Mouse (Mus musculus) forebrain, postnatal 0 days (tissue): ENCODE data around the gene Sh3bp4. TPM values are rescaled to one million over a fixed set of nuclear protein-coding genes. Genes with fewer than 3 reads are reported as not detected.

Source experiments
- ATAC-seq: fragments of 200-750 bp; cut with Nextera tagmentation; 2 replicates; pipeline ENCODE4 v1.8.0; 2017; ENCODE audit warnings: mild to moderate bottlenecking, moderate library complexity
- DNase-seq: peaks from one replicate; pipeline ENCODE4 v3.0.0-alpha.2; 2015
- H3K27ac ChIP-seq: fragments of 300-500 bp; sonication (generic); 2 replicates; pipeline ENCODE4 v1.5.1; 2014; ENCODE audit warnings: low read depth, mild to moderate bottlenecking, antibody characterized with exemption, low read length, moderate library complexity, mixed read lengths
- H3K27me3 ChIP-seq: fragments of 300-500 bp; sonication (generic); 2 replicates; pipeline ENCODE4 v1.6.1; 2014; ENCODE audit warnings: mild to moderate bottlenecking, low read length, mixed read lengths; ENCODE audit not compliant: insufficient read depth
- H3K36me3 ChIP-seq: fragments of 300-500 bp; sonication (generic); 2 replicates; pipeline ENCODE4 v1.6.1; 2014; ENCODE audit warnings: mild to moderate bottlenecking, moderate library complexity; ENCODE audit not compliant: insufficient read depth
- H3K4me1 ChIP-seq: fragments of 300-500 bp; sonication (generic); 2 replicates; pipeline ENCODE4 v1.6.1; 2014; ENCODE audit warnings: antibody characterized with exemption; ENCODE audit not compliant: insufficient read depth
- H3K4me2 ChIP-seq: fragments of 300-500 bp; sonication (generic); 2 replicates; pipeline ENCODE4 v1.6.1; 2014; ENCODE audit warnings: low read depth, mild to moderate bottlenecking, moderate library complexity
- H3K4me3 ChIP-seq: fragments of 300-500 bp; sonication (generic); 2 replicates; pipeline ENCODE4 v1.5.1; 2014; ENCODE audit warnings: low read depth, low read length, mixed read lengths
- H3K9ac ChIP-seq: fragments of 300-500 bp; sonication (generic); 2 replicates; pipeline ENCODE4 v1.6.1; 2014; ENCODE audit warnings: mild to moderate bottlenecking
- H3K9me3 ChIP-seq: fragments of 300-500 bp; sonication (generic); 2 replicates; pipeline ENCODE4 v1.6.1; 2016; ENCODE audit warnings: low read length
- CTCF ChIP-seq: sonication (generic); IDR thresholded peaks from 2 replicates; pipeline ENCODE4 v1.5.1; 2016; ENCODE audit warnings: antibody characterized with exemption, control low read depth, low read depth
- WGBS: fragments of 180-500 bp; shearing (Covaris S2); extraction: QIAGEN DNeasy Blood & Tissue Kit; methylation state at CpG from one replicate; pipeline ENCODE4 v1.1.7; 2014; 5-methylcytosine and 5-hydroxymethylcytosine counted together
- polyA plus RNA-seq: library from polyadenylated mRNA; unstranded; fragments of >200 nt; fragmentation: Nextera tagmentation; extraction: Ambion mirVana; gene quantifications from 2 replicates; pipeline ENCODE4 v1.2.1, GENCODE M21; 2015
- total RNA-seq: library from RNA; depleted of rRNA; stranded (reverse); fragments of >200 nt; gene quantifications from 2 replicates; pipeline ENCODE4 v1.2.3, GENCODE M21; 2014

Gene Sh3bp4
- total and polyA plus RNA-seq, 2 experiments from 2014 or later = 18.9 to 29.0 TPM

DNA sequence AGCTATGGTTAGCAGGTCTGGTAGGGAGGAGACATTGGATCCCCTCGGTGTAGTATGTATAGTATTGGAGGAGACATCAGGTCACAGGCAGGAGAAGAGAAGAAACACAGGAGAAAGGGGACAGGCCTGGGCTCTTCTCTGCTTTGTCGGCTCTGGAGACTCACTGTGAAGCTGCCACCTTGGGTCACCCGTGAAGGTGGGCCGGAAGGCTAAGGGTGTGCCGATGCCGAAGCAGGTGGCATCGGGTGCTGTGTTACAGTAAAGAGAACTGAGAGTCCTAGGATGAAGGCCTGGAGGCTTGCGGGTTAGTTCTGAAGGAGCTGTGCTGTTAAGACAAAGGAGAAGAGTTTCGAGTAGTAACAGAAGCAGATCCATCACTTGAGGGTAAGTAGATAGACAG, 6.6 kb downstream of the Sh3bp4 start:
- H3K4me1 ChIP-seq = 0 out of 2 replicates have a peak, but pooled peaks cover 8% of the 10 kb centered on the region
- H3K4me3 ChIP-seq = no peak overlapping the region
- H3K9ac ChIP-seq = no peak overlapping the region
- no peaks in the 10 kb centered on the region for H3K36me3 ChIP-seq
- ATAC-seq = no peak
- DNase-seq = no peak
- H3K27ac ChIP-seq = no peak overlapping the region
- no peak for TF ChIP-seq CTCF
- no peak overlapping the region for H3K4me2 ChIP-seq
- 90% methylated on average over 9 of the region's 9 CpGs for WGBS
- no peaks in the 10 kb centered on the region for H3K27me3 ChIP-seq
- no peaks in the 10 kb centered on the region for H3K9me3 ChIP-seq

GRCm38 (mm10) chr1:89078240-89078639, 8.0 kb downstream of the Sh3bp4 start:
- no peaks in the 10 kb centered on the region for H3K9me3 ChIP-seq
- WGBS = 54% methylated on average over 2 of the region's 2 CpGs
- no peak overlapping the region for H3K4me3 ChIP-seq
- H3K9ac ChIP-seq = no peak overlapping the region
- no peak overlapping the region for H3K27ac ChIP-seq
- no peaks in the 10 kb centered on the region for H3K36me3 ChIP-seq
- DNase-seq (no peak), ATAC-seq (no peak)
- no peak overlapping the region for H3K4me2 ChIP-seq
- no peak for TF ChIP-seq CTCF
- H3K27me3 ChIP-seq = no peaks in the 10 kb centered on the region
- 0 out of 2 replicates have a peak, but pooled peaks cover 2% of the 10 kb centered on the region for H3K4me1 ChIP-seq

DNA sequence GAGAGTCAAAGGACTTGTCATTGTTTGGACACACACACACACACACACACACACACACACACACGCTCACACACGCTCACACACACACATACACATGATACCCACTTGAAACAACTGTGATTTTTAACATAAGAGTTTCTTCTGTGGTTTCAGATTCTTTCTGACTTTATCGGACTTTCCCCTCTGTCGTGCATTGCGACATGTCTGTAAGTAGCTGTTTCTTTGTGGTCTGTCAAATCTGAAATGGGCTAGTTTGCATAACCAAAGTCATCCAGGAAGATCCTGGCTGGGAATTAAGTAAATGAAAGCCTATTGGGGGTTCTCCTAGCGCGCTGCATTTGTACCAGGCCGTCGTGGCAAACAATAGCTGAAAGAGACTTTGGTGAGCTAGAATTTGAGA, 8.5 kb downstream of the Sh3bp4 start:
- H3K4me1 ChIP-seq = no peaks in the 10 kb centered on the region
- no peaks in the 10 kb centered on the region for H3K36me3 ChIP-seq
- H3K27me3 ChIP-seq = no peaks in the 10 kb centered on the region
- DNase-seq = no peak
- no peak overlapping the region for H3K4me2 ChIP-seq
- no peak overlapping the region for H3K9ac ChIP-seq
- 29% methylated on average over 9 of the region's 9 CpGs for WGBS
- TF ChIP-seq CTCF = no peak
- no peak overlapping the region for H3K27ac ChIP-seq
- no peak overlapping the region for H3K4me3 ChIP-seq
- no peak for ATAC-seq
- no peaks in the 10 kb centered on the region for H3K9me3 ChIP-seq

DNA sequence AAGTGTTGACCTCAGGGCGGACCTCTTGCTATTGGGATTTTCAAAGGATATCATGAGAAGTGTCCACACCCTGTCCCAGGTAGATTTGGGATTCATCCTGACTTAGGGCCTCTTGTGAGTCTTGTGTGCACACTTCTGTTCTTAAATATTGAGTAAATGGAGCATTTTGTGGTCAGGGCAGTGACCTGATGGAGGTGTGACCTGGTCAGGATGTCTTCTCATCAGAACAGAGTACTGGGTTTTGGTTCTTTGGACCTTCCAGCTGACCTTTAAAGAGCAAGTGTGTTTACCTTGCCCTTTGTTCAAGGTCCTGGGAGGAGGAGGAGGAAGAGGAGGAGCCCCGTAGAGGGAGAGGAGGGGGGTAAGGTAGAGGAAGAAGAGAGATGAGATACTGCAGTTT, 9.0 kb downstream of the Sh3bp4 start:
- no peak for TF ChIP-seq CTCF
- H3K4me1 ChIP-seq = no peaks in the 10 kb centered on the region
- no peak overlapping the region for H3K4me2 ChIP-seq
- no peak overlapping the region for H3K9ac ChIP-seq
- WGBS = 68% methylated on average over 2 of the region's 2 CpGs
- H3K27ac ChIP-seq = no peak overlapping the region
- H3K4me3 ChIP-seq = no peak overlapping the region
- ATAC-seq = no peak
- no peaks in the 10 kb centered on the region for H3K9me3 ChIP-seq
- no peak for DNase-seq
- no peaks in the 10 kb centered on the region for H3K36me3 ChIP-seq
- H3K27me3 ChIP-seq = no peaks in the 10 kb centered on the region

GRCm38 (mm10) chr1:89080371-89080770, 10.2 kb downstream of the Sh3bp4 start:
- Histone ChIP-seq H3K9ac (no peak overlapping the region), H3K27ac (no peak overlapping the region), H3K9me3 (no peaks in the 10 kb centered on the region), H3K36me3 (no peaks in the 10 kb centered on the region), H3K27me3 (no peaks in the 10 kb centered on the region), H3K4me1 (no peaks in the 10 kb centered on the region), H3K4me2 (no peak overlapping the region), H3K4me3 (no peak overlapping the region)
- no peak for ATAC-seq
- 79% methylated on average over 8 of the region's 8 CpGs for WGBS
- TF ChIP-seq CTCF = no peak
- DNase-seq = no peak

DNA sequence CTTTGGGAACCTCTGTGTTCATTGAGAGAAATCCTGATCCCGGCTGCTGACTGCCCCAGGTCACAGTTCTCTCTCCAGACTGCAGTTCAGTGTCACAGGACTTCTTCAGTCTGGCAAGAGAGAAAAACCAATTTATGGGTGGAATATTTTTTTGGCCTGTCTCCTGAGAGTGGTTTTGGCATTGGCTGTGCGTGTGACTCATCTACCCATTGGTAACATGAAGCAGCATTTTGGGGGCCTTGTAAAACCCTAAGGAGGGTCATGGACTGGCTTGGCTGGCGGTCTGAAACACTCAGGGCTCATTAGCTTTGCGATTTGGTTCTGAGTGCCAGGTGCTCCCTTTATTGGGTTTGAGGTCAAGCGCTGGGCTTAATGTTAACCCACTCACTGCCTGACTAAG, 10.6 kb downstream of the Sh3bp4 start:
- no peak for DNase-seq
- H3K9me3 ChIP-seq = no peaks in the 10 kb centered on the region

GRCm38 (mm10) chr1:89081371-89081770, 11.2 kb downstream of the Sh3bp4 start:
- ATAC-seq (no peak), DNase-seq (no peak)
- no peak for TF ChIP-seq CTCF
- Histone ChIP-seq H3K36me3 (no peaks in the 10 kb centered on the region), H3K27me3 (no peaks in the 10 kb centered on the region), H3K27ac (no peak overlapping the region), H3K4me1 (no peaks in the 10 kb centered on the region), H3K9ac (no peak overlapping the region), H3K4me3 (no peak overlapping the region), H3K4me2 (no peak overlapping the region), H3K9me3 (no peaks in the 10 kb centered on the region)
- WGBS = 85% methylated on average over 4 of the region's 4 CpGs

More for the DNA sequence above, 10.6 kb downstream of the Sh3bp4 start:
- H3K4me2 ChIP-seq = no peak overlapping the region
- no peaks in the 10 kb centered on the region for H3K36me3 ChIP-seq
- H3K27ac ChIP-seq = no peak overlapping the region
- H3K4me1 ChIP-seq = no peaks in the 10 kb centered on the region
- no peak overlapping the region for H3K9ac ChIP-seq
- no peak overlapping the region for H3K4me3 ChIP-seq
- 66% methylated on average over 5 of the region's 5 CpGs for WGBS
- no peak for TF ChIP-seq CTCF
- no peaks in the 10 kb centered on the region for H3K27me3 ChIP-seq
- ATAC-seq = no peak
